Mouse (Mus musculus) stomach, embryonic 15.5 days (tissue): ENCODE data around the gene Rab43. TPM values are rescaled to one million over a fixed set of nuclear protein-coding genes. Genes with fewer than 3 reads are reported as not detected.

Experiments
- ATAC-seq: fragments of 200-750 bp; cut with Nextera tagmentation; 2 replicates; pipeline ENCODE4 v1.8.0; 2017; ENCODE audit warnings: low read depth, moderate number of reproducible peaks, moderate TSS enrichment; ENCODE audit not compliant: insufficient read depth, low FRiP score
- H3K27ac ChIP-seq: fragments of 300-500 bp; sonication (generic); 2 replicates; pipeline ENCODE4 v1.5.1; 2015; ENCODE audit warnings: mild to moderate bottlenecking, inconsistent platforms
- H3K27me3 ChIP-seq: fragments of 300-500 bp; sonication (generic); replicated peaks from 2 replicates; pipeline ENCODE4 v1.6.1; 2015; ENCODE audit warnings: inconsistent platforms
- H3K36me3 ChIP-seq: fragments of 300-500 bp; sonication (generic); 2 replicates; pipeline ENCODE4 v1.6.1; 2015; ENCODE audit warnings: inconsistent platforms
- H3K4me1 ChIP-seq: fragments of 300-500 bp; sonication (generic); 2 replicates; pipeline ENCODE4 v1.6.1; 2015; ENCODE audit warnings: inconsistent platforms
- H3K4me2 ChIP-seq: fragments of 300-500 bp; sonication (generic); 2 replicates; pipeline ENCODE4 v1.6.1; 2015; ENCODE audit warnings: mild to moderate bottlenecking, inconsistent platforms
- H3K4me3 ChIP-seq: fragments of 300-500 bp; sonication (generic); replicated peaks from 2 replicates; pipeline ENCODE4 v1.5.1; 2015; ENCODE audit warnings: inconsistent platforms
- H3K9ac ChIP-seq: fragments of 300-500 bp; sonication (generic); 2 replicates; pipeline ENCODE4 v1.6.1; 2015; ENCODE audit warnings: inconsistent platforms
- H3K9me3 ChIP-seq: fragments of 300-500 bp; sonication (generic); 2 replicates; pipeline ENCODE4 v1.6.1; 2016; ENCODE audit warnings: inconsistent platforms
- WGBS: fragments of 180-500 bp; shearing (Covaris S2); methylation state at CpG from one replicate; pipeline ENCODE4 v1.1.7; 2015; 5-methylcytosine and 5-hydroxymethylcytosine counted together
- polyA plus RNA-seq: library from polyadenylated mRNA; unstranded; fragments of >200 nt; fragmentation: Nextera tagmentation; extraction: Ambion mirVana; gene quantifications from 2 replicates; pipeline ENCODE4 v1.2.1, GENCODE M21; 2015

Rab43 gene
- polyA plus RNA-seq, 1 experiment from 2014 or later, result 11.9 TPM

DNA sequence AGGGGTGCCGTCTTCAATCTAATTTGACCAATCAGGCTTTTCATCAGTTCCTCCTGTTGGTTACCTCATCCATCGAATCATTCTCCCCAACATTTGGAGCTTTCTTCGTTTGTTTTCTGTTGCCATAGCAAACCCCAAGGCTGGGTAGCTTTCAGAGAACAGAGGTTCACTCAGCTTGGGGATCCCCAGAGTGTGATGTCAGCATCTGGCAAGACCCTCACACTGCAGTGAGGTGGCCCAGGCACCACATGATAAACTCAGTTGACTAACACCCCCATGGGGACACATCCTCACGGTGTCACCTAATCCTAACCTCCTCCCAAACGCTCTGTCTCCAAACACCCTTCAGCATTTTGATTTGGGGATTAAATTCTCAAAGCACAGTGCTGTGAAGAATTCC, 68.7 kb downstream of the Rab43 start:
- no peak for ATAC-seq
- Histone ChIP-seq H3K27ac (no peak overlapping the region), H3K9me3 (no peaks in the 10 kb centered on the region)

DNA sequence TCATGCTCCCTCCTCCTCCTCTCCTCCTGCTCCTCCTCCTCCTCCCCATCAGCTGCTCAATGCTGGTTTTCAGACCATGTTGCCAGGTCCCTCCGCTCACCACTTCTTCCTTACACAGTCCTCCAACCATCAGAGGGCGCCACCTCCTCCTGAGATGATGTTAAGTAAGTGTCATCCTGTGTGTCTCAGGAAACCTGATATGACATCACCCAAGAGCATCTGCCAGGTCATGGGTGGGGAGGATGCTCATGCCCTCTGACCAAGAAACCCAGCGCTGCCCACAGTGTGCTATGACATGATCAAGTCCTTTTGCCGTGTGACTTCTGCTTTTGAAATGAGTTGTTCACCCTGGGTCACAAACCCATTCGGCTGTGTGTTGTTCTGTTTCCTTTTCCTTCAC, 69.2 kb downstream of the Rab43 start:
- no peak overlapping the region for H3K4me2 ChIP-seq
- H3K4me1 ChIP-seq, result peaks cover 14% of the 10 kb centered on the region
- no peaks in the 10 kb centered on the region for H3K9me3 ChIP-seq
- H3K36me3 ChIP-seq, result no peaks in the 10 kb centered on the region
- no peak overlapping the region for H3K9ac ChIP-seq
- no peaks in the 10 kb centered on the region for H3K27me3 ChIP-seq
- ATAC-seq, result no peak
- 82% methylated on average over 5 of the region's 5 CpGs for WGBS
- no peak overlapping the region for H3K4me3 ChIP-seq
- H3K27ac ChIP-seq, result no peak overlapping the region

More for the DNA sequence above, 68.7 kb downstream of the Rab43 start:
- Histone ChIP-seq H3K9ac (no peak overlapping the region), H3K4me1 (peaks cover 14% of the 10 kb centered on the region), H3K4me2 (no peak overlapping the region), H3K27me3 (no peaks in the 10 kb centered on the region), H3K4me3 (no peak overlapping the region), H3K36me3 (no peaks in the 10 kb centered on the region)
- 71% methylated on average over 5 of the region's 5 CpGs for WGBS

DNA sequence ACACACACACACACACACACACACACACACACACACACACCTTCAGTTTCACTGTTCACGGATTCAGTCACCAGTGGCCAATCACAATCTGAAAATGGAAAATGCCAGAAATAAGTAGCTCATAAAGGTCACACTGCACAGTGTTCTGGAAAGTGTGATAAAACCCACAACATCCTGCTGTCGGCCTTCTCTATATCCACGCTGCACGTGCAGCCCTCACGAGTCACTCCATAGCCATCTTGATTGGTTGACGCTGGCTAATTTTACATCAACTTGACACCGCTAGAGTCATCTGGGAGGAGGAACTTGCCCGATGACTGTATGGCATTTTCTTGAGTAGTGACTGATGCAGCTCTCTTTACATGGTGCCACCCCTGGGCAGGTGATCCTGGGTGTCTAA, 70.0 kb downstream of the Rab43 start:
- H3K4me2 ChIP-seq, result no peak overlapping the region
- no peaks in the 10 kb centered on the region for H3K36me3 ChIP-seq
- H3K9me3 ChIP-seq, result no peaks in the 10 kb centered on the region
- 82% methylated on average over 8 of the region's 8 CpGs for WGBS
- peaks cover 12% of the 10 kb centered on the region for H3K4me1 ChIP-seq
- no peak overlapping the region for H3K9ac ChIP-seq
- H3K27ac ChIP-seq, result no peak overlapping the region
- H3K4me3 ChIP-seq, result no peak overlapping the region
- ATAC-seq, result no peak
- H3K27me3 ChIP-seq, result no peaks in the 10 kb centered on the region

DNA sequence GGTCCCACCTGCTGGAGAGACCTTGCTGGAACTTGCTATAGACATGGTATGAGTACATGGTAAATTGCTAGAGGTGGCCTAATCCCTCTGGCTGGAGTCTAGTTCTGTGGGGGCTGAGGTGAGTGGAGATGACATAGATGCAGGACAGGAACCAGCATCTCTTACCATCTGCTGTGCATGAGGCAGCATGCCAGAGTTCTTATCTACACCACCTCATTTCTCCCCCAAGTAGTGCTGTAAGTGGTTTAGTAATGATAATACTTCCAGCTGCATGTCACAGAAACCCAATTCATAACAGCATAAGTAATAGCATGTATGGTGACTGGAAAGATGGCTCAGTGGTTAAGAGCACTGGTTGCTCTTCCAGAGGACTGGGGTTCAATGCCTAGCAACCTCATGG, 71.5 kb downstream of the Rab43 start:
- H3K9me3 ChIP-seq, result no peaks in the 10 kb centered on the region
- no peak overlapping the region for H3K4me2 ChIP-seq
- no peaks in the 10 kb centered on the region for H3K27me3 ChIP-seq
- no peak overlapping the region for H3K4me3 ChIP-seq
- H3K27ac ChIP-seq, result no peak overlapping the region
- peak; percentile 79 for ATAC-seq
- H3K4me1 ChIP-seq, result 0 out of 2 replicates have a peak, but pooled peaks cover 3% of the 10 kb centered on the region
- no peaks in the 10 kb centered on the region for H3K36me3 ChIP-seq
- no peak overlapping the region for H3K9ac ChIP-seq

DNA sequence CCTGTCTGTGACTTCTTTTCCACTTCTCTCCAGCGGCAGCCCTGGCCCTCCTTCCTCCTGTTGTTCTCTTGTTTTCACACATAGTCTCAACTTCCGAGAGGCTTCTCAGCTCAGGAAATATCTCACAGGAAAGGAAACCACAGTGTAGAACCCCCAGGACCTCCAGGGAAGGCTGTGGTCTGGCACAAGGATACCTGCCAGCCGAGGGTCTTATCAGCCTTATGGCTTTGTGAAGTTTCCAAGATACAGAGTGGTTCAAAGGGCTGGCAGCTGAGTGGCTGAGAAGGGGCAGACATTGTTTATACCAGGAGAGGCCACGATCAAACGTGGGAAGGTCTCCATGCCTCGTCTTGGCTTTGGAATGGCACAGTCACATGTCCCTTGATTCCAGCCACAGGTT, 72.1 kb downstream of the Rab43 start:
- no peak overlapping the region for H3K27ac ChIP-seq
- 37% methylated on average over 6 of the region's 6 CpGs for WGBS

More for the DNA sequence above, 72.1 kb downstream of the Rab43 start:
- no peaks in the 10 kb centered on the region for H3K9me3 ChIP-seq
- H3K36me3 ChIP-seq, result no peaks in the 10 kb centered on the region
- H3K4me3 ChIP-seq, result no peak overlapping the region
- H3K27me3 ChIP-seq, result no peaks in the 10 kb centered on the region
- ATAC-seq, result no peak
- no peak overlapping the region for H3K4me2 ChIP-seq
- no peak overlapping the region for H3K9ac ChIP-seq
- 0 out of 2 replicates have a peak, but pooled peaks cover 3% of the 10 kb centered on the region for H3K4me1 ChIP-seq

Other genes with a start within 250 kb of the Rab43 start
- gene Prokr1, start 221.4 kb downstream of the Rab43 start, polyA plus RNA-seq, result 2.7 and 2.9 TPM in 2 replicates
- gene Aplf, start 140.0 kb downstream of the Rab43 start, polyA plus RNA-seq, result 15.6 and 16.7 TPM in 2 replicates
- gene Efcc1, start 81.3 kb downstream of the Rab43 start, polyA plus RNA-seq, result 1.5 and 1.8 TPM in 2 replicates
- gene Gp9, start 34.1 kb downstream of the Rab43 start, polyA plus RNA-seq, result 1.7 and 2.4 TPM in 2 replicates
- gene Gm45140, start 23.6 kb upstream of the Rab43 start, polyA plus RNA-seq, result 4.2 and 4.7 TPM in 2 replicates
- gene Isy1, start 26.6 kb upstream of the Rab43 start, polyA plus RNA-seq, result 39.0 and 53.4 TPM in 2 replicates
- gene Cnbp, start 38.9 kb upstream of the Rab43 start, polyA plus RNA-seq, result 975 and 1,053 TPM in 2 replicates
- 157 and 163 TPM in 2 replicates for gene Copg1, start 75.7 kb upstream of the Rab43 start, polyA plus RNA-seq
- 40.6 and 42.8 TPM in 2 replicates for gene Hmces, start 101.8 kb upstream of the Rab43 start, polyA plus RNA-seq
- 37.2 and 39.2 TPM in 2 replicates for gene H1fx, start 169.5 kb upstream of the Rab43 start, polyA plus RNA-seq
- gene Rab7, start 233.1 kb upstream of the Rab43 start, polyA plus RNA-seq, result 212 and 228 TPM in 2 replicates